Mouse (Mus musculus): ENCODE results near the gene Htr5b.

Gene Htr5b

DNA sequence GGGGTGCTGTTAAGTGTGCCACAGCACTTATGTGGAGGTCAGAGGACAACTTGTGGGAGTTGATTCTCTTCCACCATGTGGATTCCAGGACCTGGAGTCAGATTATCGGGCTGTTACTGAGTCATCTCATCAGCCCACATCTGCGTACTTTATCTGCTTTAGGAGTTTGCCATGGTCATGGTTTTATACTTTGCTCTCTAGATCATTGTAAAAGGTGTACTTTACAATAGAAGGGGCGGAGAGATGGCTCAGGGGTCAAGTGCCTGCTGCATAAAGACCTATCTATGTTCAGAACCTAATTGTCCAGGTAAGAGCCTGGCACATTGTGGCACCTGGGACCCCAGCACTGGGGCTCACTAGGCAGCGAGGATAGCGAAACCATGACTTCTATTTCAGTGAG is 48.9 kb downstream of the Htr5b start:
- Histone ChIP-seq H3K4me1 (replicated peaks; ENCODE audit: low read depth, low read length) (no peaks in the 10 kb centered on the region), H3K27me3 (ENCODE audit: insufficient read depth, low read length) (no peaks in the 10 kb centered on the region), H3K36me3 (ENCODE audit: insufficient read depth, low read length) (peaks cover 67% of the 10 kb centered on the region), H3K4me3 (replicated peaks; ENCODE audit: low read length) (no peak overlapping the region), H3K9me3 (ENCODE audit: low read length) (peaks cover 10% of the 10 kb centered on the region; the same call in 1 of the 2 replicates)
- no peak for TF ChIP-seq NANOG (IDR thresholded peaks at IDR 0.05; ENCODE audit: borderline replicate concordance, low read length)
- no peak for TF ChIP-seq CTCF (conservative IDR thresholded peaks at IDR 0.05; ENCODE audit: low read length)
- TF ChIP-seq POU5F1 (IDR thresholded peaks at IDR 0.05; ENCODE audit: borderline replicate concordance, low read length) = no peak

DNA sequence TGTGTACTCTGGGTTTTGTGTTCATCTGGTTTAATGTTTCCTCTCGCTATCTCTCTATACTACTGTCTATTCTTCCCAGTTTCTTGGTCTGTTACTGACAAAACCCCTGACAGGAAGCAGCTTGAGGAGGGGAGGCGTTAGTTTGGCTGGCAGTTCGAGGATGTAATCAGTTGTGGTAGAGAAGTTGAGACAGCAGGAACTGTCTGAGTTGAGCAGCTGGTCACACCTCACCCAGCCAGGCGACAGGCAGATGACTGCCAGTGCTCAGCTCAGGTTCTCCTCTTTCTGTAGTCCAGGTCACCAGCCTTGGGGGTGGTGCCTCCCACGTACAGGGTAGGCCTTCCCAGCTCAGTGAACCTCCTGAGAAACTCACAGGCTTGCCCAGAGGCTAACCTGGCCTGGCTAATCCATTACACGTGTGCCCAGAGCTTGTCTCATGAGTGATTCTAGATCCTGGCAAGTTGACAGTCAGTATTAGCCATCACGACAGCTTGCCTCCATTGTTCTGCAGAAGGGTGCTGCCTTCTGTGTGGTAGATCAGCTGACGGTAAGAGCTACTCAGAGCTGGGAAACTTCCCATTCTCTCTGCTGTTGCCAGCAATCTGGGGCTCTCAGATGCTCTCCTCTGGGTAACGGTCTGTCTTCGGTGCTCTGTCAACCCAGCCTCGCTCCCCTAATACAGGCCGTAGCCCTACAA is 49.8 kb downstream of the Htr5b start:
- Histone ChIP-seq H3K27me3 (ENCODE audit: insufficient read depth, low read length) (no peaks in the 10 kb centered on the region), H3K36me3 (ENCODE audit: insufficient read depth, low read length) (peaks cover 67% of the 10 kb centered on the region), H3K4me3 (replicated peaks; ENCODE audit: low read length) (no peak overlapping the region), H3K9me3 (ENCODE audit: low read length) (peaks cover 10% of the 10 kb centered on the region; the same call in 1 of the 2 replicates), H3K4me1 (replicated peaks; ENCODE audit: low read depth, low read length) (no peaks in the 10 kb centered on the region)
- TF ChIP-seq POU5F1 (IDR thresholded peaks at IDR 0.05; ENCODE audit: borderline replicate concordance, low read length) (no peak), NANOG (IDR thresholded peaks at IDR 0.05; ENCODE audit: borderline replicate concordance, low read length) (no peak), CTCF (conservative IDR thresholded peaks at IDR 0.05; ENCODE audit: low read length) (no peak)

DNA sequence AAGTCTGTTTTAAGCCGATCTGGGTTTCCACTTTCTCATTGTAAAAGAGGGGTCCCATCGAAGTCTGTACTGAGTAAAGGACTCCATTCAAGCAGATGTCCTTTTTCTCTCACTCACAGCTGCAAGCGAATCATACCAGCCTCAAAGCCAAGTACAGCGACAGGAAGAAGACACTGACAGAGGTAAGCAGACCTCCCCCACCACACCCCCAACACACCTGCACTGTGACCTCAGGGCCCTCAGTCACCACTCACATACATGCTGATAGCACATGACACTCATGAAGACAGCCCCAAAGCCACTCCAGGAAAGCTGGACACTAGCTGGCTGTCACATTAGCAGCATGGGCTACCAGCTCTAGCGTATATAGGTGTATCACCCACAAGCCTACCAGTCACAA is 50.5 kb downstream of the Htr5b start:
- H3K4me1 ChIP-seq (replicated peaks; ENCODE audit: low read depth, low read length) = no peaks in the 10 kb centered on the region
- H3K36me3 ChIP-seq (ENCODE audit: insufficient read depth, low read length) = peaks cover 63% of the 10 kb centered on the region
- TF ChIP-seq POU5F1 (IDR thresholded peaks at IDR 0.05; ENCODE audit: borderline replicate concordance, low read length) (no peak), NANOG (IDR thresholded peaks at IDR 0.05; ENCODE audit: borderline replicate concordance, low read length) (no peak), CTCF (conservative IDR thresholded peaks at IDR 0.05; ENCODE audit: low read length) (no peak)
- H3K4me3 ChIP-seq (replicated peaks; ENCODE audit: low read length) = no peak overlapping the region
- H3K9me3 ChIP-seq (ENCODE audit: low read length) = peaks cover 5% of the 10 kb centered on the region; the same call in 1 of the 2 replicates
- no peaks in the 10 kb centered on the region for H3K27me3 ChIP-seq (ENCODE audit: insufficient read depth, low read length)

DNA sequence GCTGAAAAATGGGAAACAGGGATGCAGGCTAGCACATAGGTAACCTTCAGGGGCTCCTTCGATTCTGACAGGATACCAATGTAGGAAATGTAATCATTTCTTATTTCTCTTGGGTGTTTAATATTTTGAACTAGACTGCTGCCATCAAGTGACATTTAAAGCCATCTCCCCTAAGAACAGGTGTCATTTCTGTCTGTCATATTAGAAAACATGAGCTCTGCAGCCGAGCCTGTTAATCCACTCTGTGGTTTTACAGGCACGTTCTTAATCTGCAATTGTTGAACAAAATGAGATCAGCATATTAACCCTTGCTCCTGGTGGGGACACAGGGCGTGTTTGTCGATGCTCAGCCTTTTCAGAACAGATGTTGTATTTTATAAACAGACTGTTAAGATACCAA is 56.8 kb downstream of the Htr5b start:
- Histone ChIP-seq H3K4me3 (replicated peaks; ENCODE audit: low read length) (no peak overlapping the region), H3K36me3 (ENCODE audit: insufficient read depth, low read length) (peaks cover 23% of the 10 kb centered on the region), H3K9me3 (ENCODE audit: low read length) (no peaks in the 10 kb centered on the region), H3K4me1 (replicated peaks; ENCODE audit: low read depth, low read length) (no peaks in the 10 kb centered on the region), H3K27me3 (ENCODE audit: insufficient read depth, low read length) (no peaks in the 10 kb centered on the region)
- no peak for TF ChIP-seq POU5F1 (IDR thresholded peaks at IDR 0.05; ENCODE audit: borderline replicate concordance, low read length)
- no peak for TF ChIP-seq CTCF (conservative IDR thresholded peaks at IDR 0.05; ENCODE audit: low read length)

- TF ChIP-seq CTCF (conservative IDR thresholded peaks at IDR 0.05; ENCODE audit: low read length) (no peak), NANOG (IDR thresholded peaks at IDR 0.05; ENCODE audit: borderline replicate concordance, low read length) (no peak), POU5F1 (IDR thresholded peaks at IDR 0.05; ENCODE audit: borderline replicate concordance, low read length) (no peak)
- Histone ChIP-seq H3K4me1 (replicated peaks; ENCODE audit: low read depth, low read length) (no peaks in the 10 kb centered on the region), H3K27me3 (ENCODE audit: insufficient read depth, low read length) (no peaks in the 10 kb centered on the region), H3K4me3 (replicated peaks; ENCODE audit: low read length) (no peak overlapping the region), H3K9me3 (ENCODE audit: low read length) (no peaks in the 10 kb centered on the region), H3K36me3 (ENCODE audit: insufficient read depth, low read length) (peaks cover 25% of the 10 kb centered on the region)
Measured at GRCm38 (mm10) chr1:121468271-121468670, 60.0 kb downstream of the Htr5b start.

DNA sequence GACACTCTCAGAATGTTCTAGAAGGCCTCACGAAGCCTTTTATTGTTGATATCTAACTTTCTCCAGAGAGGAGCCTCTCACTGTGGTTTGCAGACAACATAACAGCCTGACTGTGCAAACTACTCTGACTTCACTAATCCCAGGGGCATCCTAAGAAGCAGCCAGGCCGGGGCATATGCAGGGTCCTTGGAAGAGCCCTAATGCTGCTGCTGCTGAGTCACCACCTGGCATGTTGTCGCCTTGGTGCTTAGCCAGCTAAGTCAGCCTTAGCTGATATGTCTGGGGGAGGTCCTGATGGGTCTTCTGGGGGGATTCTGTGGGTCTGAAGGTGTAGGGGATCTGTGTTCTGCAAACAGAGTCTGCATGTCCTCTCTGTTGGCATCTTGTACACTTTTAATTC is 62.0 kb downstream of the Htr5b start:
- Histone ChIP-seq H3K9me3 (ENCODE audit: low read length) (no peaks in the 10 kb centered on the region), H3K4me3 (replicated peaks; ENCODE audit: low read length) (no peak overlapping the region), H3K27me3 (ENCODE audit: insufficient read depth, low read length) (no peaks in the 10 kb centered on the region), H3K4me1 (replicated peaks; ENCODE audit: low read depth, low read length) (no peaks in the 10 kb centered on the region), H3K36me3 (ENCODE audit: insufficient read depth, low read length) (peaks cover 43% of the 10 kb centered on the region)
- TF ChIP-seq POU5F1 (IDR thresholded peaks at IDR 0.05; ENCODE audit: borderline replicate concordance, low read length) (no peak), NANOG (IDR thresholded peaks at IDR 0.05; ENCODE audit: borderline replicate concordance, low read length) (no peak)

DNA sequence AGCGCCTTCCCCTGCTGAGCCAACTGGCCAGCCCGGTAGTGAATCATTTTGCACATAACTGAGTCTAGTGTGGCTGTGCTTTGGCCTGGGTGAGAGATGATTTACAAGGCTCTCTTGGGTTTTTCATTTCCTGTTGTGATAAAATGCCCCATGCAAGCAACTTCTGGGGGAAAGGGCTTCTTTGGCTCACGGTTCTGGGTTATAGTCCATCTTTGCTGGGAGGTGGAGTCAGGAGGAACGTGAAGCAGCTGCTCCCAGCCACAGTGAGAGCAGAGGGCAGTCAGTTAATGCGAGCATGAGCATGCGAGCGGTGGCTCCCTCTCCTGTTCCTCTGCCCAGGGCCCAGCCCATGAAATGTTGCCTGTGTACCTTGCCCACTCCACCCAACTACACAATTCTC is 64.5 kb downstream of the Htr5b start:
- H3K4me1 ChIP-seq (replicated peaks; ENCODE audit: low read depth, low read length) = 0 out of 2 replicates have a peak, but pooled peaks cover 4% of the 10 kb centered on the region
- H3K9me3 ChIP-seq (ENCODE audit: low read length) = no peaks in the 10 kb centered on the region
- H3K36me3 ChIP-seq (ENCODE audit: insufficient read depth, low read length) = peaks cover 29% of the 10 kb centered on the region
- H3K27me3 ChIP-seq (ENCODE audit: insufficient read depth, low read length) = no peaks in the 10 kb centered on the region
- no peak overlapping the region for H3K4me3 ChIP-seq (replicated peaks; ENCODE audit: low read length)
- TF ChIP-seq CTCF (conservative IDR thresholded peaks at IDR 0.05; ENCODE audit: low read length) = no peak

- TF ChIP-seq POU5F1 (IDR thresholded peaks at IDR 0.05; ENCODE audit: borderline replicate concordance, low read length) (no peak), NANOG (IDR thresholded peaks at IDR 0.05; ENCODE audit: borderline replicate concordance, low read length) (no peak), CTCF (conservative IDR thresholded peaks at IDR 0.05; ENCODE audit: low read length) (no peak)
- H3K9me3 ChIP-seq (ENCODE audit: low read length) = no peaks in the 10 kb centered on the region
- H3K36me3 ChIP-seq (ENCODE audit: insufficient read depth, low read length) = peaks cover 29% of the 10 kb centered on the region
- 0 out of 2 replicates have a peak, but pooled peaks cover 4% of the 10 kb centered on the region for H3K4me1 ChIP-seq (replicated peaks; ENCODE audit: low read depth, low read length)
- no peak overlapping the region for H3K4me3 ChIP-seq (replicated peaks; ENCODE audit: low read length)
- H3K27me3 ChIP-seq (ENCODE audit: insufficient read depth, low read length) = no peaks in the 10 kb centered on the region
Measured at GRCm38 (mm10) chr1:121462643-121463042, 65.6 kb downstream of the Htr5b start.

DNA sequence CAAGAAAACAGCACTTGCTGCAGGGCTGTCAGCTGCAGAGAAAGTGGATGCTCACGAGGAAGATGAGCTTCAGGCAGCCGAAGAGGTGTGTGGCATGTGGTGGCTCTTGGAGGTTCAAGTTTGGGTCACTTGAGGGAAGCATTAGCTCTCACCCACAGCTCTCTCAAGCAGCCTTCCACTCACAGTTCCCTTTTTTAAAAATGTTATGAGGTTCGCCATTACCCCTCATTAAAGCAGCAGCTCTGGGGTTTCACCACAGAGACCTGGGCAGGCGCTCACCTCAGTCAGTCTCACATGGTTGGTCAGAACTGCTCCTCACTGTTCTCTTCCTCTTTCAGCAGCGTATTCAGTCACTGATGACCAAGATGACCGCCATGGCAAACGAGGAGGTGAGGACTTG is 66.4 kb downstream of the Htr5b start:
- Histone ChIP-seq H3K4me3 (replicated peaks; ENCODE audit: low read length) (no peak overlapping the region), H3K9me3 (ENCODE audit: low read length) (no peaks in the 10 kb centered on the region), H3K36me3 (ENCODE audit: insufficient read depth, low read length) (peaks cover 33% of the 10 kb centered on the region), H3K4me1 (replicated peaks; ENCODE audit: low read depth, low read length) (0 out of 2 replicates have a peak, but pooled peaks cover 4% of the 10 kb centered on the region), H3K27me3 (ENCODE audit: insufficient read depth, low read length) (no peaks in the 10 kb centered on the region)
- TF ChIP-seq POU5F1 (IDR thresholded peaks at IDR 0.05; ENCODE audit: borderline replicate concordance, low read length) (no peak), CTCF (conservative IDR thresholded peaks at IDR 0.05; ENCODE audit: low read length) (no peak), NANOG (IDR thresholded peaks at IDR 0.05; ENCODE audit: borderline replicate concordance, low read length) (no peak)
